Mouse (Mus musculus): Measurements from ENCODE around the gene Lrrc20.

GRCm38 (mm10) chr10:61587241-61587849 lies 111.7 kb downstream of the Lrrc20 start:
- TF ChIP-seq POLR2A (IDR thresholded peaks at IDR 0.05; ENCODE audit: insufficient read depth, low read depth, low read length), result no peak
- no peak for TF ChIP-seq CTCF (IDR thresholded peaks at IDR 0.05; ENCODE audit: insufficient read depth, low read depth, low read length)

Measured in olfactory bulb, adult 2 months (tissue).